ENCODE assay signal across 16 mouse cellular contexts in the genomic region with DNA sequence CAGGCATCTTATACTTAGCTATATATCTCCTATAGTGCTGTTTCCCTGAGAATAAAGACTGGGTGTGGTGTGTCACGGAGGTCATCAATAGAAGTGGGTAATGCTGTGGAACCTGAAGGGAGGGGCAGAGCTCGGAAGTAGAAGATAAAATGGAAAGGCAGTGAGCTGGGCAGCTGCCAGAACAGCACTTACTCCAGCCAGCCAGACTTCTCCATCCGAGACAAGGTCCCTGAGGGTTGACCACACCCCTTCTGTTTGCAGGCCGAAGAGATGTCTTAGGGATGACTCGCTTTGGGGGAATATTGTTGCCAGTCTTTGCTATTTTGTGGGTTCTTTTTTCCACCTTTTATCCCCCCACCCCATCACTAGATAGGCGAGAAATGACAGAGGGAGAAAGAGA. TPM values are rescaled to one million over a fixed set of nuclear protein-coding genes. Genes with fewer than 3 reads are reported as not detected.
DNase-seq lines count a peak whose midpoint lies in the region; ATAC-seq and TF ChIP-seq lines count a peak whose summit lies in the region.
"Had no signal": no experiment of that assay in that cellular context is flagged by ENCODE, and none has a peak within 500 bp of the region (broad histone marks: within the 10 kb centered on the region; RNA-seq: fewer than 3 reads in every experiment).

No protein-coding gene starts in this region.

- no peak overlapping the region for H3K4me2 ChIP-seq in kidney, postnatal 0 days (ENCODE audit: low read length)
- no peak overlapping the region for H3K4me2 ChIP-seq in heart, postnatal 0 days (ENCODE audit: low read depth, low read length)
- H3K4me2 ChIP-seq: embryonic facial prominence, embryonic 15.5 days; hindbrain, embryonic 12.5 days had no signal

- no peak for TF ChIP-seq POLR2A in kidney, adult 2 months (IDR thresholded peaks at IDR 0.05; ENCODE audit: low read depth, low read length)

- peaks cover 4% of the 10 kb centered on the region; the same call in 1 of the 2 replicates for H3K4me1 ChIP-seq in kidney, postnatal 0 days (replicated peaks; ENCODE audit: insufficient read depth, low read length)
- no peaks in the 10 kb centered on the region for H3K4me1 ChIP-seq in kidney, adult 2 months (ENCODE audit: control insufficient read depth, insufficient read depth, low read length)
- peaks cover 8% of the 10 kb centered on the region for H3K4me1 ChIP-seq in heart, postnatal 0 days (ENCODE audit: control insufficient read depth, insufficient read depth)
- H3K4me1 ChIP-seq in limb, embryonic 10.5 days, result no peaks in the 10 kb centered on the region
- H3K4me1 ChIP-seq: hindbrain, embryonic 12.5 days had no signal

- no peak for TF ChIP-seq EP300 in heart, postnatal 0 days (IDR thresholded peaks at IDR 0.05; ENCODE audit: low read depth)

- ATAC-seq in kidney, postnatal 0 days (replicated peaks; ENCODE audit: low FRiP score, low read depth), result no peak
- ATAC-seq in heart, postnatal 0 days (ENCODE audit: insufficient read depth, low read depth), result no peak
- ATAC-seq: forebrain, embryonic 16.5 days; liver, postnatal 0 days; midbrain, embryonic 16.5 days had no signal

- no peak overlapping the region for H3K4me3 ChIP-seq in kidney, postnatal 0 days (replicated peaks; ENCODE audit: low read depth, low read length)
- no peak overlapping the region for H3K4me3 ChIP-seq in kidney, adult 2 months (ENCODE audit: insufficient read depth, low read depth, low read length)
- no peak overlapping the region for H3K4me3 ChIP-seq in gastrocnemius, adult 2 months
- no peak overlapping the region for H3K4me3 ChIP-seq in heart, postnatal 0 days (ENCODE audit: low read depth, low read length)
- no peak overlapping the region for H3K4me3 ChIP-seq in limb, embryonic 10.5 days
- H3K4me3 ChIP-seq: embryonic facial prominence, embryonic 15.5 days; hindbrain, embryonic 12.5 days had no signal

- WGBS in kidney, postnatal 0 days, result 44% methylated on average over 6 of the region's 6 CpGs
- 47% methylated on average over 6 of the region's 6 CpGs for WGBS in kidney, adult 2 months
- 20% methylated on average over 6 of the region's 6 CpGs for WGBS in heart, postnatal 0 days
- 69% methylated on average over 6 of the region's 6 CpGs for WGBS in limb, embryonic 10.5 days

- no peaks in the 10 kb centered on the region for H3K27me3 ChIP-seq in kidney, postnatal 0 days (ENCODE audit: insufficient read depth, low read length)
- no peaks in the 10 kb centered on the region for H3K27me3 ChIP-seq in kidney, adult 2 months (replicated peaks; ENCODE audit: control insufficient read depth, insufficient read depth, low read length)
- H3K27me3 ChIP-seq in heart, postnatal 0 days (ENCODE audit: control insufficient read depth, insufficient read depth, low read length), result no peaks in the 10 kb centered on the region
- H3K27me3 ChIP-seq in limb, embryonic 10.5 days (ENCODE audit: low read depth, poor library complexity, severe bottlenecking), result no peaks in the 10 kb centered on the region
- H3K27me3 ChIP-seq: embryonic facial prominence, embryonic 15.5 days; hindbrain, embryonic 12.5 days had no signal

- DNase-seq in kidney, postnatal 0 days (ENCODE audit: low spot score), result peak; percentile 8
- no peak for DNase-seq in kidney, adult 2 months
- peak; percentile 37 for DNase-seq in ES-CJ7 (ENCODE audit: low read depth, low spot score)
- DNase-seq in gastrocnemius, adult 2 months, result peak; percentile 72
- peak; percentile 43 for DNase-seq in heart, postnatal 0 days (ENCODE audit: low spot score)
- no peak for DNase-seq in spleen, adult 18-20 months
- DNase-seq in limb, embryonic 10.5 days (ENCODE audit: low spot score), result no peak
- no peak for DNase-seq in embryo, embryonic 9.5 days (ENCODE audit: extremely low spot score)
- DNase-seq: cerebellum, adult 9-11 months; liver, postnatal 0 days; right cerebral cortex, postnatal 25 days; thymus, adult 2 months had no signal

- no peaks in the 10 kb centered on the region for H3K36me3 ChIP-seq in kidney, postnatal 0 days (ENCODE audit: insufficient read depth, low read length)
- H3K36me3 ChIP-seq in kidney, adult 2 months (ENCODE audit: control insufficient read depth, insufficient read depth, low read length), result no peaks in the 10 kb centered on the region
- no peaks in the 10 kb centered on the region for H3K36me3 ChIP-seq in heart, postnatal 0 days (replicated peaks; ENCODE audit: control insufficient read depth, insufficient read depth, low read length)
- H3K36me3 ChIP-seq in limb, embryonic 10.5 days, result no peaks in the 10 kb centered on the region
- H3K36me3 ChIP-seq: embryonic facial prominence, embryonic 15.5 days; hindbrain, embryonic 12.5 days had no signal

- no peak overlapping the region for H3K27ac ChIP-seq in kidney, postnatal 0 days
- H3K27ac ChIP-seq in kidney, adult 2 months (ENCODE audit: insufficient read depth, low read depth, low read length), result no peak overlapping the region
- H3K27ac ChIP-seq in gastrocnemius, adult 2 months, result no peak overlapping the region
- H3K27ac ChIP-seq in heart, postnatal 0 days (ENCODE audit: low read depth), result no peak overlapping the region
- no peak overlapping the region for H3K27ac ChIP-seq in limb, embryonic 10.5 days
- H3K27ac ChIP-seq: embryonic facial prominence, embryonic 15.5 days; hindbrain, embryonic 12.5 days had no signal

- TF ChIP-seq CTCF in kidney, postnatal 0 days (IDR thresholded peaks at IDR 0.05; ENCODE audit: low read depth), result no peak
- TF ChIP-seq CTCF in kidney, adult 2 months (conservative IDR thresholded peaks at IDR 0.05; ENCODE audit: insufficient read depth, insufficient read length, low read depth, low read length), result no peak
- TF ChIP-seq CTCF in gastrocnemius, adult 2 months (IDR thresholded peaks at IDR 0.05), result no peak
- TF ChIP-seq CTCF in heart, postnatal 0 days (IDR thresholded peaks at IDR 0.05; ENCODE audit: low read depth), result no peak

- no peak overlapping the region for H3K9ac ChIP-seq in kidney, postnatal 0 days (ENCODE audit: low read depth, low read length)
- H3K9ac ChIP-seq in heart, postnatal 0 days (replicated peaks; ENCODE audit: low read depth, low read length), result no peak overlapping the region
- H3K9ac ChIP-seq: embryonic facial prominence, embryonic 15.5 days; hindbrain, embryonic 12.5 days; liver, postnatal 0 days had no signal

- intact Hi-C loops in gastrocnemius, adult 2 months (cut with DNase I), result no loop called here

- no peaks in the 10 kb centered on the region for H3K9me3 ChIP-seq in kidney, postnatal 0 days (replicated peaks; ENCODE audit: low read length)
- H3K9me3 ChIP-seq in heart, postnatal 0 days (replicated peaks; ENCODE audit: control insufficient read depth, low read length), result no peaks in the 10 kb centered on the region
- H3K9me3 ChIP-seq in limb, embryonic 10.5 days (replicated peaks), result no peaks in the 10 kb centered on the region
- H3K9me3 ChIP-seq: embryonic facial prominence, embryonic 15.5 days; hindbrain, embryonic 12.5 days had no signal

RNA-seq across cellular contexts. Expression of a gene that starts 11.9 kb away (rescaled TPM):
- polyA plus RNA-seq in kidney, postnatal 0 days (2015; fragmentation: Nextera tagmentation; extraction: Ambion mirVana), result 53.7 and 54.4 TPM in 2 replicates
- polyA plus RNA-seq in kidney, adult 2 months (2012; rRNA removed), result 5.0 and 6.0 TPM in 2 replicates
- 10 to 100 TPM in 1 of 2 experiments, 1 to 10 TPM in 1; 6.2 to 16.6 TPM for total RNA-seq in gastrocnemius, adult 2 months (2021)
- 26.1 and 29.1 TPM in 2 replicates for total RNA-seq in heart, postnatal 0 days (2014; rRNA removed; ENCODE audit: low replicate concordance)
- polyA plus RNA-seq in heart, postnatal 0 days (2015; fragmentation: Nextera tagmentation; extraction: Ambion mirVana), result 19.9 and 20.0 TPM in 2 replicates
- polyA plus RNA-seq in limb, embryonic 10.5 days (2016; fragmentation: Nextera tagmentation; extraction: Ambion mirVana), result 8.4 and 9.0 TPM in 2 replicates

Comparison
In these comparisons a context has a peak if more than half of its experiments do, and no peak if none do; other contexts are left out.
1. DNase-seq: peak in kidney, postnatal 0 days (single experiment), ES-CJ7 (single experiment), gastrocnemius, adult 2 months (single experiment) and heart, postnatal 0 days (single experiment); none in kidney, adult 2 months (single experiment), spleen, adult 18-20 months (0 of 2), limb, embryonic 10.5 days (single experiment) and embryo, embryonic 9.5 days (single experiment).